Mouse (Mus musculus) heart, postnatal 0 days (tissue): ENCODE measurements around the gene Dbf4.

Experiments used
- CTCF ChIP-seq: IDR thresholded peaks from 2 replicates; pipeline ENCODE4 v1.5.1; 2016; ENCODE audit warnings: antibody characterized with exemption, control low read depth, low read depth
- EP300 ChIP-seq: IDR thresholded peaks from 2 replicates; pipeline ENCODE4 v1.6.1; 2016; ENCODE audit warnings: antibody characterized with exemption, low read depth

DNA sequence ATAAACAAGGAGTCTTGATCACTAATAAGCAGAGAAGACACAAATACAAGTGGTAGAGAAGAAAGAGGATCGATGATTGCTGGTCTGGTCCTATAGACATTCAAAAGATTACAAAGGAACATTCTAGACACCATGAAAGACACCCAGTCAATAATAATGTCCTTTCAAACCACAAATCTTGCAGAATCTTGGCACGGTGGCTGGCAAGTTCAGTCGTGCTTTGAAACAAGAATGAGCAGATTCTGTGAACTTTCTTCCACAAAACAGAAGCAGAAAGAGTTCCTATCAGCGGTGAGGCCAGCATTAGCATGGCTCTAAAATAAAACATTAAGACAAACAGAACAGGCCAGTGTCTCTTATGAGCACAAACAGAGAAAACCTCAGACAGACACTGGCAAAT is 49.1 kb downstream of the Dbf4 start:
- TF ChIP-seq CTCF (no peak), EP300 (no peak)
